Mouse (Mus musculus): ENCODE results near the gene Cxcr3.

Cxcr3 gene

GRCm38 (mm10) chrX:101733828-101734319 lies at the start of gene Cxcr3:
TSS of gene Cxcr3 (minus strand) at chrX:101734269.
- no peak for DNase-seq

- DNase-seq, result peak; percentile 8 to 18
Measured at GRCm38 (mm10) chrX:101772035-101772434, 38.0 kb upstream of the Cxcr3 start.

GRCm38 (mm10) chrX:101770307-101770706 lies 36.2 kb upstream of the Cxcr3 start:
- no peak for DNase-seq

- DNase-seq, result no peak
Measured at GRCm38 (mm10) chrX:101769478-101769877, 35.4 kb upstream of the Cxcr3 start.

GRCm38 (mm10) chrX:101767280-101767679 lies 33.2 kb upstream of the Cxcr3 start:
- no peak for DNase-seq

- no peak for DNase-seq
Measured at GRCm38 (mm10) chrX:101765111-101765510, 31.0 kb upstream of the Cxcr3 start.

- DNase-seq, result no peak
Measured at GRCm38 (mm10) chrX:101764621-101765020, 30.6 kb upstream of the Cxcr3 start.

GRCm38 (mm10) chrX:101754478-101754877 lies 20.4 kb upstream of the Cxcr3 start:
- DNase-seq, result no peak

- no peak for DNase-seq
Measured at GRCm38 (mm10) chrX:101750144-101750543, 16.1 kb upstream of the Cxcr3 start.

- DNase-seq, result no peak
Measured at GRCm38 (mm10) chrX:101741064-101741433, 7.0 kb upstream of the Cxcr3 start.

GRCm38 (mm10) chrX:101740335-101741063 lies 6.4 kb upstream of the Cxcr3 start:
- no peak for DNase-seq

- DNase-seq, result no peak
Measured at GRCm38 (mm10) chrX:101737201-101737600, 3.1 kb upstream of the Cxcr3 start.

- DNase-seq, result no peak
Measured at GRCm38 (mm10) chrX:101734981-101735380, 912 bp upstream of the Cxcr3 start.

GRCm38 (mm10) chrX:101733288-101733687 lies 781 bp downstream of the Cxcr3 start:
- no peak for DNase-seq

GRCm38 (mm10) chrX:101732644-101733043 lies 1.4 kb downstream of the Cxcr3 start:
- no peak for DNase-seq

- DNase-seq, result no peak
Measured at GRCm38 (mm10) chrX:101730010-101730409, 4.1 kb downstream of the Cxcr3 start.

- no peak for DNase-seq
Measured at GRCm38 (mm10) chrX:101720401-101720800, 13.7 kb downstream of the Cxcr3 start.

GRCm38 (mm10) chrX:101705111-101705510 lies 29.0 kb downstream of the Cxcr3 start:
- DNase-seq, result no peak

GRCm38 (mm10) chrX:101698232-101698631 lies 35.8 kb downstream of the Cxcr3 start:
- no peak for DNase-seq

- DNase-seq, result no peak
Measured at GRCm38 (mm10) chrX:101697537-101697936, 36.5 kb downstream of the Cxcr3 start.

GRCm38 (mm10) chrX:101695686-101696085 lies 38.4 kb downstream of the Cxcr3 start:
- DNase-seq, result no peak
